Mouse (Mus musculus): ENCODE results near the gene Gm20792.
"Not testable (repeated sequence)": the region's sequence is repeated elsewhere in the genome, so short reads cannot be mapped to it uniquely, and the experiment has no call there.

Gm20792 gene

DNA sequence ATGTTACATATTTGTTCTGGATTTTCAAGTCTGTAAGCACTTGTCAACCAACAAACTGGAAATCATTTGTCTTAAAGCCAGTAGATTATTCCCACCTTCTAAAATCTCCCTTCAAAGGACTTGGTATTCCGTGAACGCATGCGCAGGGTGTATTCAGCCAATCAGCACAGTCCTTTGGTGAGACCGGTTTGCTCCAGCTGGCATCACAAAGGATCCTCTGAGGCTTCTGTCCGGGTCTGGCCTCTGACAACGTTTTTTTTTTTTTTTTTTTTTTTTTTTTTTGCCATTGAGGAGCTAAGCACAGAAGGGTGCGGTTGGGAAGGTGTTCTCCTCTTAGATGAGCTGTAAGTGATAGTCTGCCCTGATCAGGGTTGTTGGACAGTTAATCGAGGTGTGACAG is at the start of gene Gm20792:
Gm20792 (plus strand) TSS at position 301 of the 400 bp plus-strand sequence.
- DNase-seq, result not testable (repeated sequence)
